Mouse (Mus musculus): ENCODE data around the gene Miga1.

- TF ChIP-seq MAFK (IDR thresholded peaks at IDR 0.05; ENCODE audit: insufficient read depth, low read depth, low read length) (no peak), ZC3H11A (IDR thresholded peaks at IDR 0.05; ENCODE audit: borderline replicate concordance, low read depth, low read length) (no peak), ZNF384 (IDR thresholded peaks at IDR 0.05; ENCODE audit: low read depth, low read length) (no peak), CHD2 (IDR thresholded peaks at IDR 0.05; ENCODE audit: low read depth, low read length) (no peak)
Observed at GRCm38 (mm10) chr3:152239592-152239991, 100.6 kb downstream of the Miga1 start.

Measured in ES-E14 (cell line).